Mouse (Mus musculus): ENCODE measurements at regions not wholly inside any gene's neighbourhood (a gene's known extent, or its start where the extent isn't known, plus 50 kb on each side); places are given as distances from the start of the nearest gene placed in this dataset.

GRCm38 (mm10) chr8:44094818-44095217 is 385.0 kb upstream of the Adam34 start:
- DNase-seq (ENCODE audit: low read depth) = no peak

- DNase-seq (ENCODE audit: low read depth) = peak; percentile 2
These were observed 383.6 kb upstream of the Adam34 start for GRCm38 (mm10) chr8:44093491-44093890.

DNA sequence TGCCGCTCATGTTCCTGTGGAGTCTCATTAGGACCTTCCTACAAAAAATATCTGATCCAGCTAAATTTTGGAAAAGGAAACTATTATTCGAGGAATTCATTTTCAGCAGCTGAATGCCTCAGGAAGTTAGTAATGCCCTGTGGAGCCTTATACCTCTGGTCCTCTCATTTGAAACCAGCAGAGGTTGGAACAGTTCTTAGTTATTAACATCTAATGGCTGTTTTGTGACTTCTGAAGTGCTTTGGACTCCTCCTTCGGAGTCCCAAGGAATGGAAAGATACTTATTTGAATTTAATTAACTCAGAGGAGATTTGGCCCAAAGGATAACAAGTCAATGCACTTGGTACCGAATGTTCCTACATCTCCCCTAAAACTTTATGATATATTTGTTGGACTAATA is 372.2 kb upstream of the Adam34 start:
- DNase-seq (ENCODE audit: low read depth) = no peak

DNA sequence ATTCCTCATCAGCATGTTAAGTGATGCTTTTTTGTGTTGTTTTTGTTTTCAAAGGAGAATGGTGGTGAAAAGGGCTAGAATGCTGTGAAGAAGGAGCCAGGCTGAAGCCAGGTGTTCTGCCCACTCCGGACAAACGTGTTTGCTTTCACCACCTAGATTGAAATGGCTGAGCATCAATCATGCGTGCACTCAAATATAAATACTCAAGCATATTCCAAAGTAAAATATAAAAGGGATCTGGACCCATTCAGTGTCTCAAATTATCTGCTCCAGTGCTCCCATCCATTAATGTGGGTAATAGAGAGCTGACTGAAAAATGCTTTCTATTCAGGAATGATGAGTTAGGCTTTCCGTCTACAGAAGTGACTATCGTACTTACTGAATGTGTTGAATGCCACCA is 349.0 kb upstream of the Adam34 start:
- no peak for DNase-seq (ENCODE audit: low read depth)

DNA sequence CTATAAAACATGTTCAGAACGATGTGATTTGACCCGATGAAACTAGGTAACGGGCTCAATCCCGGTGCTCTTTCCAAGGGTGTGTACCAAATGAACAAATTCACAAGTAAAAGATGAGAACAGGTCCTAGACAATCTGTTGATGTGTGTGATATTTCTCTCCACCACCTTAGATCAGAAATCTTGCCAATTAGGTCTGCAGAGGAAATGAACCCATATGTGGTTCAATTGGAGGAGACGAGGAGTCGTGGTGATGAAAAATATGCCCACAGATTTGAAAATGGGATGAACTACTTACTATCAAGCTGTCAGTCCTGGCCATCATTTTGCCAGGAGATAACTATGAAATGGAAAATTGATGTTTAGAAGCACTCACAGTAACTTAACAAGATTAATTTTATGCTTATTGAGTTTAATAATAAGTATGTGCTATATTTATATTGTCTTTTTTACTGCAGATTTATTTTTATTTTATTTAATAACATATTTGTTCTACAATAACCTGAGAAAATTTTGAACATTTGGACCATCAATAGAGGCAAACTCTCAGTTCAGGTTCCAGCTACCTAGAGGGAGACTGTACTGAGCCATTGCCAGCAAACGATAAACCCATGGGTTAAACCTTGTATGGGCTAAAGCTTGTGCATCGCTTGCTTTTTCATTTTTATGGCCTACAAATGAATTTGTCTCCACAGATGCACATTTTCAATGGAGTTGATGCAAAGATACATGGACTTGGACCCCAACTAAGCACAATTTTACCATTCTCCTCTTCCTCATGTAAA is 332.9 kb upstream of the Adam34 start:
- DNase-seq (ENCODE audit: low read depth) = no peak

DNA sequence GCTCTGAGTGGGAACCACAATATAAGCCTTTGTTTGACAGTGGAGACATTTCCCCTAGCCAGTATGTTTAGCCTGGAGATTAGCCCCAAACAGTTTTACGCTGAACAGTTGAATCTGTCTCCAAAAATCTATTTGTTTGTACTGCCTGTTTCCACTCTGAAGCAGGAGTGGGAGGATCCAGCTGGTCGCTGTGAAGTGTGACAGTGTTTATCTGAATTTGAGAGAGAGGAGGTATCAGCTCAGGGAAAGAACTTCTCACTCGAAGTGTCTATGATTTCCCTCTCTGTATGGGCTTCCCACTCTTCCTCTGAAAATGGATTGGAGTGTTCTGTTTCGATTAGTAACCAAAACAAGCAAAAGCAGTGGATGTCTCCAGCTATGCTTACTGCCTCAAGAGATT is 324.4 kb upstream of the Adam34 start:
- DNase-seq (ENCODE audit: low read depth) = no peak

- no peak for DNase-seq (ENCODE audit: low read depth)
These were observed 321.5 kb upstream of the Adam34 start for GRCm38 (mm10) chr8:44031376-44031775.

DNA sequence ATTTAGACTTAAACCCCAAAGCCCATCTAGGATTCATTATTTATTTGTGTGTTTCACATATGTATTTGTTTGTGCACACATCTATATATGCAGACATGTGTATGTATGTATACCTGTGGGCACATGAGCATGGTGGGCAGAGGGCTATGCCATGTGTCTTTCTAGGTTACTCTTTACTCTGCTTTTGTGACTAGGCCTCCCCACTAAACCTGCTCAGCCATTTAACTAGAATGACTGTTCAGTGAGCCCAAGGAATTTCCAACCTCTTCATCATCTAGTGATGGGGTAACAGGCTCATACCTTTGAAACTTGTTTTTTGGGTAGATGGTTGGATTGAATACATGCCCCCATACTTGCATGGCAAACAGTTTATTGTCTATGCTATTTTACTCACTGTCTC is 321.1 kb upstream of the Adam34 start:
- no peak for DNase-seq (ENCODE audit: low read depth)

GRCm38 (mm10) chr8:44027738-44028137 is 317.9 kb upstream of the Adam34 start:
- DNase-seq (ENCODE audit: low read depth) = no peak

- peak; percentile 13 for DNase-seq (ENCODE audit: low read depth)
These were observed 316.1 kb upstream of the Adam34 start for GRCm38 (mm10) chr8:44025926-44026325.

DNA sequence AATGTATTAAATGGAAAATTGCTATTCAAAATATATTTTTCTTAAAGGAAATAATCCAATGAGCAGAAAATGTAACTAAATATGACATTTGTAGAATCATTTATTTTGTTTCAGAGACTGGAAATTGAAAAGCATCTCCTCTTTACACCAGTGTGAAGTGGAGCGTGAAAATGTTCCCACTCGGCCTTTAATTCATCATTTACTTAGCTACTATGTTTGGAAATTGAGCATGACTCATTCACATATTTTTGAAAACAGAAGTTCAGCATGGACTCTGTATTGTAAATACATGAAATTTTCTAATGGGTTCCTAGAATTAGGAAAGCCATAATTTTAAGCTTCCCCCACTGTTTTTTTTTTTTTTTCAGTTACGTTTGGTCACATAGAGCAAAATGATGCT is 314.2 kb upstream of the Adam34 start:
- no peak for DNase-seq (ENCODE audit: low read depth)
